Mouse (Mus musculus) thymus, adult 2 months (tissue): Measurements from ENCODE around the gene Map4.

Source experiments
- CTCF ChIP-seq: fragments of 200-500 bp; IDR thresholded peaks from 2 replicates; pipeline ENCODE4 v1.5.1; 2012; ENCODE audit warnings: mild to moderate bottlenecking, control low read depth, low read length, moderate library complexity, borderline replicate concordance; ENCODE audit not compliant: control insufficient read depth, poor library complexity, insufficient read depth; ENCODE audit errors: extremely low read depth
- POLR2A ChIP-seq: fragments of 200-500 bp; IDR thresholded peaks from 2 replicates; pipeline ENCODE4 v1.6.1; 2012; ENCODE audit warnings: mild to moderate bottlenecking, low read length, control low read depth, moderate library complexity; ENCODE audit not compliant: control insufficient read depth, poor library complexity, insufficient read depth; ENCODE audit errors: extremely low read depth

DNA sequence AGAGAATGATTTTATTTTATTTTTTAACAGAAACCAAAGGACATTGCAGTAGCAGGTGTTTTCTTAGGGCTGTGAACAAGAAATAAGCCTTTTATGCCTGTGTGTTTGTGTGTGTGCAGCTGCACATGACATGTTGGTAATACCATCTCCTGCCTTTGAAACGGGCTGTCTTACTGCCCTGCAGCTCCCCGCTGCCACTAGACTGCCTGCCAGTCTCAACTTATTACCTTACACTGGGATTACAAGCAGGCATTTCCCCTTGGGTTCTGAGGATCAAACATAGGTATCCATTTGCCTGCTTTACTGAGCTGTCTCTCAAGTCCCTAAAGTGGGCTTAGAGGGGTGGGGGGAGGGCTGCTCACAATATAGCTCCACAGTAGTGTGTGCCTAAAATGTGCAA lies 129.5 kb downstream of the Map4 start:
- TF ChIP-seq POLR2A (no peak), CTCF (no peak)
